Mouse (Mus musculus): ENCODE measurements around the gene Tbca.

GRCm38 (mm10) chr13:94786866-94787265 lies 1.8 kb upstream of the Tbca start:
- TF ChIP-seq EP300 (IDR thresholded peaks at IDR 0.05; ENCODE audit: low read depth) (no peak), CTCF (IDR thresholded peaks at IDR 0.05; ENCODE audit: low read depth) (no peak)
